28 mouse cellular contexts compared by ENCODE assay signal in the genomic region with DNA sequence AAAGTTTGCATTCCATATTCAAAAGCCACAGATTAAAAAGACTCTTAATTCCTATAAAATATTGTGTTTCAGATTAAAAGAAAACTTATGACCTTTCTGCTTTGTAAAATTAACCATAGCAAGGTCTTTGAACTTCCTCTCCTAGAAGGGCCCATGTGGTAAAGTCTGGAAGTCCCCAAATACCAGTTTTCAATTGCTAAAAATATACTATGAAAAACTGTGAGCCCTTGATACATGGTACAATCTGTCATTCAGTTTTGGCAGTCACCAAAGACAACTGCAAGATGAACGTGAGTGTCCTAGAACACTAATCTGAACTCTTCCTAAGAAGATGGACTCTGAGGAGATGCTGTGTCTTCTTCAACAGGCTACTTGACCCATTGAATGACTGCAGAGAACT.
DNase-seq lines count a peak whose midpoint lies in the region; ATAC-seq lines count a peak whose summit lies in the region.
"Had no signal": no experiment of that assay in that cellular context is flagged by ENCODE, and none has a peak within 500 bp of the region (broad histone marks: within the 10 kb centered on the region; RNA-seq: fewer than 3 reads in every experiment).

No protein-coding gene starts in this region.

- H3K79me2 ChIP-seq in macrophage (ENCODE audit: inconsistent target), result peaks cover 80% of the 10 kb centered on the region

- no peaks in the 10 kb centered on the region for H3K27me3 ChIP-seq in midbrain, embryonic 11.5 days (ENCODE audit: control insufficient read depth, insufficient read depth, low read length)
- no peaks in the 10 kb centered on the region for H3K27me3 ChIP-seq in midbrain, embryonic 15.5 days (replicated peaks)
- H3K27me3 ChIP-seq in heart, embryonic 10.5 days (ENCODE audit: insufficient read depth, poor library complexity, severe bottlenecking), result no peaks in the 10 kb centered on the region
- no peaks in the 10 kb centered on the region for H3K27me3 ChIP-seq in forebrain, embryonic 11.5 days (ENCODE audit: control insufficient read depth, insufficient read depth, low read length)
- H3K27me3 ChIP-seq: limb, embryonic 13.5 days; lung, embryonic 15.5 days; midbrain, embryonic 12.5 days; stomach, embryonic 15.5 days had no signal

- H3K4me3 ChIP-seq in midbrain, embryonic 11.5 days (ENCODE audit: low read depth, low read length), result no peak overlapping the region
- no peak overlapping the region for H3K4me3 ChIP-seq in midbrain, embryonic 15.5 days
- H3K4me3 ChIP-seq in macrophage (ENCODE audit: inconsistent target), result no peak overlapping the region
- no peak overlapping the region for H3K4me3 ChIP-seq in heart, embryonic 10.5 days
- H3K4me3 ChIP-seq in forebrain, embryonic 11.5 days (ENCODE audit: low read depth, low read length), result no peak overlapping the region
- H3K4me3 ChIP-seq: hindbrain, embryonic 10.5 days; limb, embryonic 13.5 days; lung, embryonic 15.5 days; midbrain, embryonic 12.5 days; stomach, embryonic 15.5 days had no signal

- no peak for ATAC-seq in midbrain, embryonic 11.5 days (ENCODE audit: low FRiP score)
- ATAC-seq in midbrain, embryonic 15.5 days (replicated peaks), result no peak
- peak; percentile 26 for ATAC-seq in activated CD4-positive, CD25-positive, alpha-beta regulatory T cell, adult 4 months
- no peak for ATAC-seq in forebrain, embryonic 11.5 days (replicated peaks; ENCODE audit: low FRiP score)
- ATAC-seq: forebrain, embryonic 14.5 days; hindbrain, embryonic 16.5 days; intestine, embryonic 16.5 days had no signal

- peak; percentile 14 for DNase-seq in midbrain, embryonic 11.5 days (ENCODE audit: low spot score, missing footprints)
- DNase-seq in heart, embryonic 10.5 days (ENCODE audit: low spot score), result no peak
- DNase-seq in urinary bladder, adult 2 months (ENCODE audit: low spot score), result no peak
- DNase-seq in forebrain, embryonic 11.5 days (ENCODE audit: low spot score), result no peak
- DNase-seq in heart, adult 18-20 months, result no peak
- DNase-seq: adrenal gland, postnatal 25 days; cerebellum, adult 18-20 months; cerebellum, postnatal 10 days; gastrocnemius, postnatal 25 days; heart, postnatal 14 days; kidney, adult 8-10 months; kidney, postnatal 4 days; right cerebral cortex, adult 18-20 months; right cerebral cortex, postnatal 4 days had no signal

- WGBS in midbrain, embryonic 11.5 days, result 87% methylated on average over 1 of the region's 1 CpGs
- 88% methylated on average over 1 of the region's 1 CpGs for WGBS in midbrain, embryonic 15.5 days
- WGBS in macrophage (ENCODE audit: missing documents), result 12% methylated on average over 1 of the region's 1 CpGs
- 80% methylated on average over 1 of the region's 1 CpGs for WGBS in heart, embryonic 10.5 days
- 82% methylated on average over 1 of the region's 1 CpGs for WGBS in forebrain, embryonic 11.5 days

- no peaks in the 10 kb centered on the region for H3K4me1 ChIP-seq in midbrain, embryonic 11.5 days (ENCODE audit: control insufficient read depth, insufficient read depth, low read length)
- no peaks in the 10 kb centered on the region for H3K4me1 ChIP-seq in midbrain, embryonic 15.5 days
- no peaks in the 10 kb centered on the region for H3K4me1 ChIP-seq in heart, embryonic 10.5 days
- H3K4me1 ChIP-seq in forebrain, embryonic 11.5 days (replicated peaks; ENCODE audit: control insufficient read depth, insufficient read depth, low read length), result no peaks in the 10 kb centered on the region
- H3K4me1 ChIP-seq: hindbrain, embryonic 10.5 days; lung, embryonic 15.5 days; midbrain, embryonic 12.5 days; stomach, embryonic 15.5 days had no signal

- H3K27ac ChIP-seq in midbrain, embryonic 11.5 days (ENCODE audit: low read depth, low read length), result no peak overlapping the region
- H3K27ac ChIP-seq in midbrain, embryonic 15.5 days, result no peak overlapping the region
- peak overlapping the region; percentile 51 for H3K27ac ChIP-seq in macrophage
- no peak overlapping the region for H3K27ac ChIP-seq in heart, embryonic 10.5 days
- H3K27ac ChIP-seq in forebrain, embryonic 11.5 days (ENCODE audit: low read depth, low read length), result no peak overlapping the region
- H3K27ac ChIP-seq: hindbrain, embryonic 10.5 days; kidney, postnatal 0 days; limb, embryonic 13.5 days; lung, embryonic 15.5 days; midbrain, embryonic 12.5 days; stomach, embryonic 15.5 days had no signal

- H3K9me3 ChIP-seq in midbrain, embryonic 11.5 days (ENCODE audit: control insufficient read depth, low read length), result no peaks in the 10 kb centered on the region
- H3K9me3 ChIP-seq in midbrain, embryonic 15.5 days, result no peaks in the 10 kb centered on the region
- H3K9me3 ChIP-seq in heart, embryonic 10.5 days, result no peaks in the 10 kb centered on the region
- H3K9me3 ChIP-seq in forebrain, embryonic 11.5 days (ENCODE audit: control insufficient read depth, low read length), result no peaks in the 10 kb centered on the region
- H3K9me3 ChIP-seq: hindbrain, embryonic 10.5 days; limb, embryonic 13.5 days; lung, embryonic 15.5 days; midbrain, embryonic 12.5 days; stomach, embryonic 15.5 days had no signal

- no peak overlapping the region for H3K9ac ChIP-seq in midbrain, embryonic 11.5 days (ENCODE audit: low read length)
- no peak overlapping the region for H3K9ac ChIP-seq in midbrain, embryonic 15.5 days
- no peak overlapping the region for H3K9ac ChIP-seq in forebrain, embryonic 11.5 days (ENCODE audit: low read length)
- H3K9ac ChIP-seq: limb, embryonic 13.5 days; lung, embryonic 15.5 days; midbrain, embryonic 12.5 days; stomach, embryonic 15.5 days had no signal

- no peaks in the 10 kb centered on the region for H3K36me3 ChIP-seq in midbrain, embryonic 11.5 days (ENCODE audit: control insufficient read depth, insufficient read depth, low read length)
- H3K36me3 ChIP-seq in midbrain, embryonic 15.5 days (replicated peaks), result no peaks in the 10 kb centered on the region
- peaks cover 9% of the 10 kb centered on the region; the same call in 1 of the 2 replicates for H3K36me3 ChIP-seq in macrophage (ENCODE audit: inconsistent target)
- H3K36me3 ChIP-seq in heart, embryonic 10.5 days, result no peaks in the 10 kb centered on the region
- no peaks in the 10 kb centered on the region for H3K36me3 ChIP-seq in forebrain, embryonic 11.5 days (ENCODE audit: control insufficient read depth, insufficient read depth, low read length)
- H3K36me3 ChIP-seq: G1E; hindbrain, embryonic 10.5 days; limb, embryonic 13.5 days; lung, embryonic 15.5 days; midbrain, embryonic 12.5 days; stomach, embryonic 15.5 days had no signal

- H3K4me2 ChIP-seq in midbrain, embryonic 11.5 days, result no peak overlapping the region
- H3K4me2 ChIP-seq in midbrain, embryonic 15.5 days, result no peak overlapping the region
- H3K4me2 ChIP-seq in forebrain, embryonic 11.5 days (ENCODE audit: low read depth, low read length, severe bottlenecking), result no peak overlapping the region
- H3K4me2 ChIP-seq: limb, embryonic 13.5 days; liver, embryonic 11.5 days; lung, embryonic 15.5 days; midbrain, embryonic 12.5 days; stomach, embryonic 15.5 days had no signal
